Mouse (Mus musculus) colon, adult 2 months (tissue): ENCODE data around the gene Cytl1. TPM values are rescaled to one million over a fixed set of nuclear protein-coding genes. Genes with fewer than 3 reads are reported as not detected.

Experiments used
- polyA plus RNA-seq: library from polyadenylated mRNA; depleted of rRNA; stranded (reverse); fragments of >200 nt; gene quantifications from 2 replicates; pipeline ENCODE4 v1.2.3, GENCODE M21; 2012; rRNA removed

The Cytl1 gene
- polyA plus RNA-seq, result 11.4 and 12.7 TPM in 2 replicates

GRCm38 (mm10) chr5:37735224-37735623 lies at the start of gene Cytl1:
TSS of gene Cytl1 (plus strand) at chr5:37735519.

GRCm38 (mm10) chr5:37716505-37717372 lies 18.6 kb upstream of the Cytl1 start, which contains the start of gene Stk32b:
TSS of gene Stk32b (minus strand) at chr5:37717171.

Other genes with a start within 250 kb of the Cytl1 start
- not detected in 2 replicates for gene Stk32b, start 18.3 kb upstream of the Cytl1 start, polyA plus RNA-seq
- gene Msx1, start 89.1 kb downstream of the Cytl1 start, polyA plus RNA-seq, result 0.64 and 0.99 TPM in 2 replicates